Mouse (Mus musculus): ENCODE results near the gene Npc1l1. TPM values are rescaled to one million over a fixed set of nuclear protein-coding genes. Genes with fewer than 3 reads are reported as not detected.

The Npc1l1 gene
- polyA plus RNA-seq, 1 experiment: 1.2 TPM

GRCm38 (mm10) chr11:6216834-6217233 is 13.1 kb downstream of the Npc1l1 start:
- DNase-seq (ENCODE audit: extremely low spot score in 1 of 2, low spot score in 1 of 2): no peak

DNA sequence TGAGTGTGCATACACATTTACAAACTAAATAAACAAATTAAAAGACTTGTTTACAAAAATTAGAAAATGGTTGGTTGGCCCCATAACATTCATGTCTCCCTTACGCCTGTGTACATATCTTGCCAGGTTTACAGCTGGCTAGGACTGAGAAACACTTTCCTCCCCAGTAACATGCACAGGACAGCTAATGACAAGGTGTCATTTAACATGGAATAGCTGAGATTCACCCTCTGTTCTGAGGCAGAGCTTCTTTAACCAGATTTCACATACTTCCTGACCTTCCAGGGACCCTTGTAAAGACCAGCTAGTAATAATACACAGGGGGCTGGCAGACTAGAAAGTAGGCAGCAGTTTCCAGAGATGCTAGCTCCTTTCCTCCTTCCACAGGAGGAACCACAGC is 21.8 kb downstream of the Npc1l1 start:
- DNase-seq (ENCODE audit: extremely low spot score in 1 of 2, low spot score in 1 of 2): no peak

DNA sequence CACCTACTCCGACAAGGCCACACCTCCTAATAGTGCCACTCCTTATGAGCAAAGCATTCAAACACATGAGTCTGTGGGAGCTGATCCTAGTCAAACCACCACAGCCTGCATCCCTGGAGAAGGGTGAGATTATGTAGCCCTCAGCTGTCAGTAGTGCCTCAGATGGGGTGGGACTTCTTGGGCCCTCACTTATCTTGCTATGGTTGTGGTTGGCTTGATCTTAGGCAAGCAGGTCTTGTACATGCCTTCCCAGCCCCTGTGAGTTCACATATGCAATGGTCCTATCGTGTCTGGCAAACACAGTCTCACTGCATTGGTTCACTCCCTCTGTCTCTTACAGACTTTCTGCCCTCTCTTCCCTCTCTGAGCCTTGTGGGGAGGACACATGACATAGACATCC is 22.9 kb downstream of the Npc1l1 start:
- DNase-seq (ENCODE audit: extremely low spot score in 1 of 2, low spot score in 1 of 2): no peak

DNA sequence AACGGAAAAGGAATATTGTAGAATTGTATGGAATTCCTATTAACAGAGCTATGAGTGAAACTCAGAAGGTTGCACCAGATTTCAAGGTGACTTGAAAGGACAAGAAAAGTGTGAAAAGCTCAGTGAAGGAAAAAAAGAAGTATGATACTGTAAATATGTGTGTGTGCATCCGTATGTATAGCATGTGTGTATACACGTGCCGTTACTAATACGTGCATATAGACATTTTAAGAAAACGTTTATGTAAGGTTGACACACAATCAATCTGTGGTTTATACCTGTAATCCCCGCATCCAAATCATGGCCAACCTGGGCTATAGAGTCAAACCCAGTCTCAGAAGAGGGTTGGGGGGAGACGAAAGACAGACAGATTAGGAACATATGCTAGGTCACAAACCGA is 29.4 kb downstream of the Npc1l1 start:
- DNase-seq (ENCODE audit: extremely low spot score in 1 of 2, low spot score in 1 of 2): no peak

DNA sequence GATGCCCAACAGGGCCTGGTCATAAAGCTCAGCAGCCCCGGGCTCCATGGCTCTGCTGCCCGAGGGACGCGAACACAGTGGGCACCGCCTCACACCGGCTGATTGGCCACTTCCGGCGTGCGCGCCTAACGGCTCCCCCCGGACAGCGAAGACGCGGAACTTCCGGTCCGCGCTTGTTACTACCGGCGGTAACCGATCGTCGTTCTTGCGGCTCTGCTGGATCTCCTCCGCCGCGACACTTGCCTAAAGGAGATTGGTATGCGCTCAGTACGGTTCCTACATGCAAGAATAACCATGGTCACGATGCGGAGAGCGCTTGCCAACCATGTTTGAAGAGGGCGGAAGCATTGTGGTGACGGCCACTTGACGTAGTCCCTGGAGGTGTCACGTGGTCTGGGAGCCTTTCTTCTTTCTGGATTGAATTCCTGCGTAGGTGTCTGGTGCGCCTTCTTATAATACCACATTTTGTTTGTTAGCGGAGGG is 29.8 kb downstream of the Npc1l1 start, which contains the start of gene Nudcd3:
TSS of gene Nudcd3 (minus strand) at position 329 of the 483 bp plus-strand sequence.
- DNase-seq (ENCODE audit: extremely low spot score in 1 of 2, low spot score in 1 of 2): peak; percentile 88 to 93

DNA sequence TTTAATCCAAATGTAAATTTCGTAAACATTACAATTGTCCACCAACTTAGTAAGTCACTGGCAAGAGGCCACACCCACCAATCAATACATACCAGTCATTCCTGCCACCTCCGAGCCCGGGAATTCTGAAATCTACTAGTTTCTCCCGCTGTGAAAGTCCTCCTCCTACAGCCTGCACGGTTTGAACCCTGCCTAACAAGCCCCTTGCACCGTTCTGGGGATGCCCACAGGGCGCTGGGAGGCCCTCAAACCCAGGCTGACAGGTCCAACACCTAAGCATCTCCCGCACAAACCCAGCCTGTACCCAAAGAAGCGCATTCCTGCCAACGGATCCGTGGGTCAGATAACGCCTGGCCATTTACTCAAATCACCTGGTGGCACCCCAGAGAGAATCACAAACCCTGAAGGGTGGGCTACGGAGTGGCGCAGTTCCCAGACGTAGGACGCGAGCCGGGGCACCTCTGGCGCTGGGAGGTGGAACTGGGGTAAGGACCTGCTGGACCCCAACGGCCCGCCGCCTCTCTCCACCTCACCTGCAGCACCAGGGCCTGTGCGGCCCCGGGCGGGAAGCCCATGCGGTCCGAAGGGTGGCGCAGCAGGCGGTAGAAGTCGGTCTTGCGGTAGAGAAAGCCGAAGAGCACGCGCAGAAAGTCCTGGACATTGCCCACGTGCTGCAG is 30.4 kb downstream of the Npc1l1 start, which contains the start of gene A730071L15Rik:
TSS of gene A730071L15Rik (plus strand) at position 620 of the 677 bp plus-strand sequence.
- DNase-seq (ENCODE audit: extremely low spot score in 1 of 2, low spot score in 1 of 2): no peak

DNA sequence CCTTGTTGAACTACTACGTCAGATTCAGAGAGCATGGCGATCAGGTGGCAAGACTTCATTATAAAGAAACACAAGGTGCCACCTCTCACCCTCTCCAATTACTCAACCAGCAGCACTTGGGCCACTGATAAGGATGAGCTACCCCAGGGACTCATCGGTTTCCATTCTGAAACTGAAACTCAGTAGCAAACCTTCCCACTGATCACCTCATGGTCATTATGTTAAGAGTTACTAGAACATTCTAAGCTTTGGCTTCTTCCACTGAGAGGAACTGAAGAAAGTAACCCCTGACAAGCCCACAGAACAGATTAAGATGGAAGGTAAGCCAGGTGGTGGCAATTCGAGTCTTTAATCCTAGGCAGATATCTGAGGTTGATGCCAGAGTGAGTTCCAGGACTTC is 31.5 kb downstream of the Npc1l1 start:
- DNase-seq (ENCODE audit: extremely low spot score in 1 of 2, low spot score in 1 of 2): no peak

- DNase-seq (ENCODE audit: extremely low spot score in 1 of 2, low spot score in 1 of 2): no peak
These were observed 33.2 kb downstream of the Npc1l1 start for GRCm38 (mm10) chr11:6196780-6197179.

DNA sequence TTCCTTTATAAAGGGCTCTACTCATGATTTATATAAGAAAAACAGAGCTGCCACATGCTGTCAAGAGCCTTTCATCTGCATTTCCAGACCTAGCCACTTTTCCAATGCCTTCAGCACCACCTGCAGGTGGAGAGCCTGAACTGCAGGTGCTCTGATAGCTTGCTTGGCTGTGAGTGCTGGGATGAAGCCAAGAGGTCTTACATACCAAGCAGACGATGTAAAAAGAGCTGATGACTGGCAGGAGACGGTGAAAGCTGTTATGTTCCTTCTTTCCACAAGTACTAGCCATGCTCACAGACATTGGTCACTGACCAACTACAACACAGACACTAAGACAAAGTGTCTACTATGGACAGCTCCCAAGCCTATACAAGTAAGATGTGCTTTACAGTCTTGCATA is 42.1 kb downstream of the Npc1l1 start:
- peak; percentile 92 to 99 for DNase-seq (ENCODE audit: extremely low spot score in 1 of 2, low spot score in 1 of 2)

GRCm38 (mm10) chr11:6187399-6187798 is 42.5 kb downstream of the Npc1l1 start:
- no peak for DNase-seq (ENCODE audit: extremely low spot score in 1 of 2, low spot score in 1 of 2)

DNA sequence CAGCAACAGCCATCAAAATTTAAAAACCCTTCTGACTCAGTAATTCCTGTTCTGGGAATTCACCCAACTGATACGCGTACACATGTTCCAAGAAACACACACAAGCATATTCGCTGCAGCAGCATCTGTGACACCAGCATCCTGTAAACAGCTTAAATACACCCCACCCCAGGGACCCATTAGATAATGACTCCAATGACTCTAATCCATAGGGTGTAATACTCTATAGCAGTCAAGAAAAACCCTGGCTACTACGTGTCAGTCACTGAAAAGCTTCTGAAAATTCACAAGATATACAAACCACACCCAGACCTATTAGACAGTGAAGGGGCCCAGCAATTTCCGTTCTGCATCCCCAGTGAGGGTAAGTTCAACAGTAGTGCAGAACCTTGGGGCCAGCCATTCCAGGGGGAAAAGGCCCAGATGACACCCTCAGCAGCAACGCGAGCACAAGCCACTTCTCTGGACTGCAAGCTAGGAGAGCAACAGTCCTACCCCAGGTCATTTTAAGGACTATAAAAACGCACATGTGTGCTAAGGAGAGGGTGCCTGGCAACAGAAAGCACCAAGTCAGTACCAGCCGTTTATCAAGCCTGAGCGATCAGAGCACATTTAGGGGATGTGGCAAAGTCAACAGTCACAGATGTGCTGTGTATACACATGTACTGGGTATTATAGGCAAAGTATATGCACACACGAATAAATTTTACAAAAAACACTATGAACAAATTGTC is 45.6 kb downstream of the Npc1l1 start:
- no peak for DNase-seq (ENCODE audit: extremely low spot score in 1 of 2, low spot score in 1 of 2)

DNA sequence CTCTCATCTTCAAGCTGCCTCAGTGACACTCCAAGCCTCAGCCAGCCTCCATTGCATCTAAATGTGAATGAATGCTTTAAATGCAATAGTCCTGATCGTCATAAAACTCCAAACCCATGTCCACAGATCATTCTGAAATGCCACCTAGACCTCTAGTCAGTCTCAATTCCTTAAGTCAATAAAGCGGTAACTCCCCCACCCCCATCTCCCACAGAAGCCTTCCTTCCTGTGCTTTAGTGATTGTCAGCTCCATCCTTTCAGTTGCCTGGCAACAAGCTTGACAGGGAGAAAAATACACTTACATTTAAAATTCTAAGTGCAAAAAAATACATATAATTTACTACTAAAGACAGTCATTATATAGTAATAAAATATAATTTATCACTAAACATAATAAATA is 46.7 kb downstream of the Npc1l1 start:
- DNase-seq (ENCODE audit: extremely low spot score in 1 of 2, low spot score in 1 of 2): no peak

DNA sequence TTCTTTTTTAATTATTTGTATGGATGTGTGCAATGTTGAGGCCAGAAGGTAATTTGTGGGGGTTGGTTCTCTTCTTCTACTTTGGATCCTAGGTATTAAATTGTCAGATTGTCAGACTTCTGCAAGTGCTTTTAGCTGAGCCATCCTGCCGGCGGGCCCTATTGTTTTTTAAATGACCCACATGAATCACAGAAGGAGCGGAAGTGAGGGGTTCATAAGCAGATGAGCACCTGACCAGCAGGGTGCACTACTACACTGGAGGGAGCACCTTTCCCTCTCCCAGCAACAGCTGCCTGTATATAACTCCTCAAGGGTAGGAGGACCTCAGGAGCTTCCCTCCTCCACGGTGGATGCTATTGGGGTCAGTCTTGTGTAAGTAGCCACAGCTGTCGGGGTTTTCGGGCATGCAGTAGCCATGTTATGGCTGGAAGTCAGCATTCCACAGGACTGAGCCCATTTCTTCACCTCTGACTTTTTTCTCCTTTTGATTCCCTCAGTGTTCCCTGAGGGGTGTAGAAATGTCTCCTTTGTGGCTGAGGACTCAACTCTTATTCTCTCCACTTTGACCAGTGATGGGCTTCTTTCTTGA is 49.0 kb downstream of the Npc1l1 start:
- DNase-seq (ENCODE audit: extremely low spot score in 1 of 2, low spot score in 1 of 2): no peak

DNA sequence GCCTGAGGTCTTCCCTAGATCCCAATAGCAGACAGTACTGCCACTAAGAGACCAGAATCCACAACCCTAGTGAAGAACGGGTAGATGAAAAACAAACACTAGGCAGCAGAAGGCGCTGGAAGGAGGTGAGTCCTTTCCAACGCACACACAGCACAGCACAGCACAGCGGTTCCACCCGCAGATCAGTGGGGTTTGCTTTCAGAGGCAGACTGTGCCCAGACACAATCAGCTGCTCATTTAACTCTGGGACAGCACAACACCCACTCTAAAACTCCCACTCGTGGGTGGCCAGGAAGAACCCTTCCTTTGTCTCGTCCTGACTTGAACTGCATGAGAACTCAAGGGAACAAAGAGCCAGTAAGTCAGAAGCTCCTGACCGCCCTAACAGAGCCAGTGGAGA is 50.7 kb downstream of the Npc1l1 start:
- DNase-seq (ENCODE audit: extremely low spot score in 1 of 2, low spot score in 1 of 2): peak in 1 of 2 experiments; percentile 58

GRCm38 (mm10) chr11:6178673-6179166 is 51.2 kb downstream of the Npc1l1 start:
- peak; percentile 52 to 77 for DNase-seq (ENCODE audit: extremely low spot score in 1 of 2, low spot score in 1 of 2)

DNA sequence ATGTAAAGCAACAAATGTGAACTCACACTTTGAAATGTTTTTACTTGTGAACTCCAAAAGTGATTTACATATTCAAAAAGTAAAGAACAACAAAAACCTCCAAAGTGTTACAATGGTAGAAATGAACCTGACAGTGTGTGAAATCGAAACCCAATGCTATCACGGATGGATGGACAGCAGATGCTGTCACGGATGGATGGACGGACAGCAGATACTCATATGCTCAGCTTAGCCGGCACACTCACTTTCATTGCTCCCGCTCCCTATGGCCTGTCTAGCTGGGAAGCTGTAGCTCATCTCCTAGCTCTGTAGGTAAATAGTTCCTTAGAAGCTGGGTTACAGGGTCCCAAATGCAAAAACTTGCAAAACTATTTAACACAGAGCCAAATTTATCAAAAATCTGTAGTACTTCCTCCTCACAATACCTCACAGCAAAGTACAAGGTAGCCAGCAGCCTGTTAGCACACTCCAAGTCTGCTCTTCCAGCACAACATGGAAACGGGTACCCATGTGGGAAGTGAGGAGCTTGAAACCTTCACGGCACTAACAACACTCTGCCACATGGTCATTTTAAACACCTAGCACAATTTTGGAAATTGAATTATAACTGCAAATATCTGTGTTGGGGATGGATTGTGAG is 52.0 kb downstream of the Npc1l1 start:
- DNase-seq (ENCODE audit: extremely low spot score in 1 of 2, low spot score in 1 of 2): no peak

- DNase-seq (ENCODE audit: extremely low spot score in 1 of 2, low spot score in 1 of 2): no peak
These were observed 54.4 kb downstream of the Npc1l1 start for GRCm38 (mm10) chr11:6175506-6175905.

GRCm38 (mm10) chr11:6174719-6175118 is 55.2 kb downstream of the Npc1l1 start:
- peak; percentile 37 to 46 for DNase-seq (ENCODE audit: extremely low spot score in 1 of 2, low spot score in 1 of 2)

DNA sequence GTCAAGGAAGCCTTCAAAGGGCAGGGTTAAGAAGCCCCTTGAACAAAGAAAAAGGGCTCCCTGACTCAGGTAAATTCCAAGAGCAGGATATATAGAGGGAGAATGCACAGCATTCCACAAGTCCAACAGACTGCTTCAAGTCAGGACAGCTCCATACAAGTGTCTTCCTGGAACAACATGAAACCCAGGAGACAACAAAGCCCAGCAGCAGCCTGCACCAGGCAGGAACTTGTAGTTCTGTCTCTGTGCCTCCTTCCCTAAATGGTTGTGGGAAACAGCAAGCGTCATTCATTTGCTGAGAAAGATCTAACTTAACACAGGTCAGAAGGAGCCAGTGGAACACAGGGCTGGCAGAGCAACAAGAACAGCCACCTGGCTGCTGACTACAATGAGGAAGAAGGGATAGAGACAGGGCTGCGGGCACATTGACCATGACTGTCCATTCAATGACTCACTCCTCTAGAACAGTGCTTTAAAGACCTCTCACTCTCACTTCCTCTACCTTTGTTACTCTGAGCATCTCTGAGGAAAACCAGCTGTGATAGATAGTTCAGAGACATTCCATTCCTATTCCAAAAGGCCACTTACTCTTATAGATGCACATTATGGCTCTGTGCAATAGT is 60.8 kb downstream of the Npc1l1 start:
- DNase-seq (ENCODE audit: extremely low spot score in 1 of 2, low spot score in 1 of 2): no peak

- DNase-seq (ENCODE audit: extremely low spot score in 1 of 2, low spot score in 1 of 2): no peak
These were observed 63.6 kb downstream of the Npc1l1 start for GRCm38 (mm10) chr11:6166351-6166750.

All from frontal cortex, adult 2 months (tissue).